Mouse (Mus musculus) embryonic facial prominence, embryonic 10.5 days (tissue): Measurements from ENCODE around the gene Aloxe3. TPM values are rescaled to one million over a fixed set of nuclear protein-coding genes. Genes with fewer than 3 reads are reported as not detected.

Experiments used
- DNase-seq: peaks from one replicate; pipeline ENCODE4 v3.0.0-alpha.2; 2017; ENCODE audit warnings: low spot score
- H3K27ac ChIP-seq: fragments of 300-500 bp; sonication (generic); replicated peaks from 2 replicates; pipeline ENCODE4 v1.5.1; 2016; ENCODE audit warnings: mild to moderate bottlenecking
- H3K27me3 ChIP-seq: fragments of 300-500 bp; sonication (generic); replicated peaks from 2 replicates; pipeline ENCODE4 v1.6.1; 2016; ENCODE audit warnings: low read depth, mild to moderate bottlenecking; ENCODE audit not compliant: poor library complexity, severe bottlenecking
- H3K36me3 ChIP-seq: fragments of 300-500 bp; sonication (generic); replicated peaks from 2 replicates; pipeline ENCODE4 v1.6.1; 2016; ENCODE audit warnings: mild to moderate bottlenecking, moderate library complexity
- H3K4me1 ChIP-seq: fragments of 300-500 bp; sonication (generic); 2 replicates; pipeline ENCODE4 v1.6.1; 2016
- H3K4me3 ChIP-seq: fragments of 300-500 bp; sonication (generic); 2 replicates; pipeline ENCODE4 v1.5.1; 2016; ENCODE audit warnings: mild to moderate bottlenecking, moderate library complexity
- H3K9me3 ChIP-seq: fragments of 300-500 bp; sonication (generic); 2 replicates; pipeline ENCODE4 v1.6.1; 2016; ENCODE audit warnings: mild to moderate bottlenecking
- WGBS: fragments of 180-500 bp; shearing (Covaris S2); methylation state at CpG from one replicate; pipeline ENCODE4 v1.1.7; 2016; 5-methylcytosine and 5-hydroxymethylcytosine counted together
- polyA plus RNA-seq: library from polyadenylated mRNA; unstranded; fragments of >200 nt; fragmentation: Nextera tagmentation; extraction: Ambion mirVana; gene quantifications from 2 replicates; pipeline ENCODE4 v1.2.1, GENCODE M21; 2016

Gene Aloxe3
- polyA plus RNA-seq, 1 experiment from 2014 or later = 0.19 TPM

DNA sequence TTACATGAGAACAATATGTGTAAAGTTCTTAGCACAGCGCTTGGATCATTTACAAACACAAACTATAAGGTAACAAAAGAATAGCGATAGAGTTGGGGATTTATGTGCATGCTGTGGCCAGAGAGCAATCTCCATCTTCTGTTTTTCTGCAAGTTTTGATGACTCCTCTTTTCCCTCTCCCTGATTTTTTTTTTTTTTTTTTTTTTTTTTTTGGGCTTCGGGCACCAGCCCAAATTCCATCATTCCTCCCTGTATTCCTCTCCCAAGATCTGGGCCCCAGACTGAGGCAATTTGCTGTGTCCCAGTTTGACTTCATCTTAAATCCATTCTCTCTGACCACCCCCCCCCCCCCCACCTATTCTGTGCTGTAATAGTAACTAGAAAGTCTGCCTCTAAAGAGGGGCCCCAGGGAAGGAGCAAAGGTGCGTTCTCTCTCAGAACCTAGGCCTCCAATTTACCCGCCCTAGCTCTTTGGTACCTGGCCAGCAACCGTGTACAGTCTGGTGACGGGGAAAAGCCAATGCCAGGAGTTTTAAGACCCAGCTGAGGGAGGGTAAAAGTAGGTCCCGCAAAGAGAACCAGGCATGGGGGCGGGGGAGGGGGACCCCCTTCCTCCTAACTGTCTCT is 29.2 kb upstream of the Aloxe3 start:
- Histone ChIP-seq H3K36me3 (peaks cover 23% of the 10 kb centered on the region), H3K4me1 (peaks cover 68% of the 10 kb centered on the region), H3K27me3 (no peaks in the 10 kb centered on the region), H3K4me3 (peak overlapping the region; percentile 72), H3K27ac (peak overlapping the region; percentile 80), H3K9me3 (no peaks in the 10 kb centered on the region)
- WGBS = 16% methylated on average over 9 of the region's 9 CpGs
- no peak for DNase-seq

DNA sequence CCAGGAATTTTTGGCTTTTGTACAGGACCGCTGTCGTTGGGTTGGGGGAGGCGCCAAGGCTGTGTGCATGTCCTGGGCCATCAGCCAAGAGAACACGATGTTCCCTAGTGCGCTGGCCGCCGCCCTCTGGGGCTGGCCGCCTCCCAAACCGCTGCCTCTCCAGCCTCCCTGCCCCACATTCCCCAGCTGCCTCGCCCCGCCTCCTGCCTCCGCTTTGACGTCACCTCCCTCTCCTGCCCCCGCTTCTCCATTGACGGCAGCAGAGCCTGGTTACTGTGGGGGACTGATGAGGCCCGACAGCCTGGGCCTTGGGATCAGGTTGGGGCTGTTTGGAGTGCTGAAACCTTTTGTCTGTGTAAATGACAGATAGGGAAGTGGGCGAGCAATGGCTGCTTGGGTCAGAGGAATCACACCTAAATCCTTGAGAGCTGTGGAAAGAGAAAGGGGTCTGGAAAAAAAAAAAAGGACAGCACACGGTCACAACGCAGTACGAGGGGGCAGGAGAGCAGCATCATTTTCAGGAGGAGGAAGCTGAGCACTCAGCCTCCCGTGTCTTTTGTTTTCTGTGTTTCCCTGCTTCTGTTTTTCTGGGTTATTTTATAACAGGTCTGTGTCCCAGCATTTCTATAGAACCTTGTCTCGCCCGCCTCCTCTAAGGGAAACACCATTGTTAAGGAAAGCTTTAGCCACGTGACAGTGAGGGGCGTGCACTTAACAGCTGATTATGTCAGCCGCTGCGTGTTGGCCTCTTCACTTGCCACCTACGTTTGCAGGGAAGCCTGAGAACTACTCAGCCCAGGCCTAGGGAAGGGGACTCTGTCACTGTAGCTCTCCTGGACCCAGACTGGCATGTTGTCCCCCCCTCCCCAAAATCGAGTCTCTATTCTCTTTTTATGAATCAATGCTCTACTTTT is 28.5 kb upstream of the Aloxe3 start:
- H3K36me3 ChIP-seq = peaks cover 24% of the 10 kb centered on the region

DNA sequence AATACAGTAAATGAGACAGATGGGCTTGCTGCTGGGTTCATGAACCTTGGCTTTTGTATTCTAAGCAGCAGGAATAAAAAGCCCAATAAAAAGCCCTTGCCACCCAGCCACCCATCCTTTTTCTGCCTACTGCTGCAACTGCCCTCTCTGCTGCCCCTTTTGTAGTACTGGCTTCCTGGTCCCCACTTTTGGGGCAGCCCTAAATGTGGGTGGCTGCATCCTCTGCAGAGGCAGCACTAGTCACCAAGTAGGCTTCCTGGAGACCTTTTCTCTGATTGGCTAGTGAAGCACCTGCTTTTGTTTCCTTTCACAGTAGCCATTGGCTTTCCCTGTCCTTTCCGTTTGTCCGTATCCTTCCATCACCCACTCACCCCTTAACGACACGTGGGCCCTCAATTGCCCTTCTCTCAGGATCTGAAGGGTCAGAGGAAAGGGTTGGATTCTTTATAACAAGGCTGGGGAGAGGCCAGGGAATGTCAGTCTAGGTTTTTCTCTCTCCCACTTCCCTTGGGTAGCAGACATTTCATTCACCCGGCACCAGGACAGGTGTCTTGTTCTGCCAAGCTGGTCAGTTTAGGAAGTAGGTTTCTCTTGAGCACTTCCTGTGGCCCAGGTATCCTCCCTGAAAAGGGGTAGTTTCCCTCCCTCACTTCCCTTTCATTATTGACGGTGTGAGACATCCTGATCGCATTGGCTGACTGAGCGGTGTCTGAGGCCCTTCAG is 27.5 kb upstream of the Aloxe3 start:
- Histone ChIP-seq H3K9me3 (no peaks in the 10 kb centered on the region), H3K4me1 (peaks cover 68% of the 10 kb centered on the region), H3K27ac (peak overlapping the region; percentile 80), H3K4me3 (peak overlapping the region; percentile 72), H3K27me3 (no peaks in the 10 kb centered on the region), H3K36me3 (peaks cover 28% of the 10 kb centered on the region)
- DNase-seq = no peak
- 27% methylated on average over 8 of the region's 8 CpGs for WGBS

More for the DNA sequence above, 28.5 kb upstream of the Aloxe3 start:
- peaks cover 68% of the 10 kb centered on the region for H3K4me1 ChIP-seq
- DNase-seq = peak; percentile 89
- WGBS = 4% methylated on average over 29 of the region's 29 CpGs
- no peaks in the 10 kb centered on the region for H3K9me3 ChIP-seq
- H3K4me3 ChIP-seq = peak overlapping the region; percentile 72
- H3K27me3 ChIP-seq = no peaks in the 10 kb centered on the region
- H3K27ac ChIP-seq = peak overlapping the region; percentile 80

DNA sequence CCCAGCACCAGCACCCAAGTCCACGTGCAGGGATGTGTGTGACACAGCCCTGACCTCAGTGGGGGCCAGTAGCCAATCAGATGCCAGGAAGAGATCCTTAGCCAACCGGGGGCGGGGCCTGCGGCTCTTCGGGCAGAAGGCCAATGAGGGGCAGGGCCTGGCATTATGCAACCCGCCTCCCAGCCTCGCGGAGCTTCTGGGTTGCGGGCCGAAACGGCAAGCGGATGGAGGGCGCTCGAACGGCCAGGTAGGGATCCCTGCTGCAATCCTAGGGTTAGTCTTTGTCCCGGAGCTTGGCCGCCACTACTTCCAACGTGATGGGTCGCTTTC is 27.0 kb upstream of the Aloxe3 start:
- Histone ChIP-seq H3K9me3 (no peaks in the 10 kb centered on the region), H3K36me3 (peaks cover 33% of the 10 kb centered on the region), H3K4me3 (peak overlapping the region; percentile 72), H3K4me1 (peaks cover 68% of the 10 kb centered on the region), H3K27me3 (no peaks in the 10 kb centered on the region), H3K27ac (peak overlapping the region; percentile 80)
- WGBS = 0% methylated on average over 19 of the region's 19 CpGs
- peak; percentile 96 for DNase-seq

DNA sequence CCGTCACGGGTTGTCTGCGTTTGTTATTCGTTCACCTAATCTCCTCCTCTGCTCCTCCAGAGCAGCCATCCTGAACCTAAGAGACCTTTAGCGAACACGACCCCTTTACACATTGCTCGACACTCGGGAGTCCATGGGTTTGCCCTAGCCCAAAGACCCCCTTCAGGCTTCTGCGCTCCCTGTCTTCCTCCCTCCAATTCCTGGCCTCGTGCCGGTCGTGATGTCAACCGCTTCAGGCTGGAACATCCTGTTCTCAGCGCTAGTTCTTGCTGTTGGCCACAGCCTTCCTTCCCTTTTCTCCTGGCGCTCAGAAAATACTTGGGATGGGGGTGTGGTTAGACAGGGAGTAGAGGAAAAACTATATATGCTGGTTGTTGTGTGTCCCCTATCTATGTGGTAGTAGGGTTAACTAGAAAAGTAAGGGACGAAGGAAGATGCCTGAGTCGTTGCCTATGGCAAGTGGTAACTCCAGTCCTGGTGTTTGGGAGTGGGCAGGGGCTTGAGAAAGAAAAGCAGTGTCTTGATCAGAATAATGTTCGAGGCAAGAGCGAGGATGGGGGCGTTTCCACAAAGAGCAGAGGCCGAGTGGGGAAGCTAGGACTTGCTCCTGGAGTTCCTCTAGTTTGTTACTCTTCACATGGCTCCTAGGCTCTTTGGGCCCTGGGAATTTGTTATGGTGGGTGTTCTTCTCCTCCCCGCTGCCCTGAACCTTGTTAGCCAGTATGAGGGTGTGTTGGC is 26.4 kb upstream of the Aloxe3 start:
- H3K36me3 ChIP-seq = peaks cover 39% of the 10 kb centered on the region
- H3K9me3 ChIP-seq = no peaks in the 10 kb centered on the region
- H3K27ac ChIP-seq = peak overlapping the region; percentile 80
- H3K4me1 ChIP-seq = peaks cover 62% of the 10 kb centered on the region
- H3K27me3 ChIP-seq = no peaks in the 10 kb centered on the region
- no peak for DNase-seq
- WGBS = 2% methylated on average over 22 of the region's 22 CpGs
- peak overlapping the region; percentile 72 for H3K4me3 ChIP-seq

DNA sequence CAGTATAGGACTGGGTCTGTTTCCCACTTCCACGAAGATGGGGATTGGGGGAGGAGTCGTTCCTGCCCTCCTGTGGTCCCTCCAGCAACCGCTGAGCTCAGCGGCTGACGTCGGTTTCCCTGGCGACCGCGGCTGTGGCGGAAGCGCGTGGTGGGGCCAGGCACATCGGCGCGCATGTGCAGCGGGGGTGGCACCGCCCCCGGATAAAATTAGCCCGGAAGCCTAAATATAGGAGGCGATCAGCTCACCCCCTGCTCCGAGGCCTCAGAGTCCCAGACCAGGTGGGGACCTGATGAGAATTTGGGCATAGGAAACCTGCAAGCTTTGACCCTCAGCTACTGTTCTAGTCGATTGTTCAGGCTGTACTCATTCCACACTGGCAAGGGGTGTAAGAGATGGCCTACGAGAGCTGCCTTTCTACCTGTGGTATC is 25.8 kb upstream of the Aloxe3 start:
- DNase-seq = peak; percentile 91
- Histone ChIP-seq H3K9me3 (no peaks in the 10 kb centered on the region), H3K4me3 (peak overlapping the region; percentile 72), H3K36me3 (peaks cover 45% of the 10 kb centered on the region), H3K27ac (peak overlapping the region; percentile 80), H3K4me1 (peaks cover 59% of the 10 kb centered on the region), H3K27me3 (no peaks in the 10 kb centered on the region)
- 2% methylated on average over 23 of the region's 23 CpGs for WGBS

DNA sequence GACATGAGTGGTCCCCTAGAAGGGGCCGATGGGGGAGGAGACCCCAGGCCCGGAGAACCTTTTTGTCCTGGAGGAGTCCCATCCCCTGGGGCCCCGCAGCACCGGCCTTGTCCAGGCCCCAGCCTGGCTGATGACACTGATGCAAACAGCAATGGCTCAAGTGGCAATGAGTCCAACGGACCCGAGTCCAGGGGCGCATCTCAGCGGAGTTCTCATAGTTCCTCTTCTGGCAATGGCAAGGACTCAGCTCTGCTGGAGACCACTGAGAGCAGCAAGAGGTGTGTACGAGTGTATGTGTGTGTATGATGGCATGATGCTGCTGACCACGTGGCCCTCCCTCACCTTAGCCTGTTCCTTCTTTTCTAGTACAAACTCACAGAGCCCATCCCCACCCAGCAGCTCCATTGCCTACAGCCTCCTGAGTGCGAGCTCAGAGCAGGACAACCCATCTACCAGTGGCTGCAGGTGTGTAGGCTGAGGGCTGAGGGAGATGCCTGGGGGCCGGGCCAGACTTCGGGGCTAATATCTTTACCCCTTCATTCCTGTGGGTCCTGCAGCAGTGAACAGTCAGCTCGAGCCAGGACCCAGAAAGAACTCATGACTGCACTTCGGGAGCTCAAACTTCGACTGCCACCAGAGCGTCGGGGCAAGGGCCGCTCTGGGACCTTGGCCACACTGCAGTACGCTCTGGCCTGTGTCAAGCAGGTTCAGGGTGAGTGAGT is 24.9 kb upstream of the Aloxe3 start:
- Histone ChIP-seq H3K4me3 (peak overlapping the region; percentile 72), H3K36me3 (peaks cover 54% of the 10 kb centered on the region), H3K9me3 (no peaks in the 10 kb centered on the region), H3K4me1 (peaks cover 52% of the 10 kb centered on the region), H3K27me3 (no peaks in the 10 kb centered on the region), H3K27ac (peak overlapping the region; percentile 80)
- DNase-seq = no peak
- 90% methylated on average over 20 of the region's 20 CpGs for WGBS

DNA sequence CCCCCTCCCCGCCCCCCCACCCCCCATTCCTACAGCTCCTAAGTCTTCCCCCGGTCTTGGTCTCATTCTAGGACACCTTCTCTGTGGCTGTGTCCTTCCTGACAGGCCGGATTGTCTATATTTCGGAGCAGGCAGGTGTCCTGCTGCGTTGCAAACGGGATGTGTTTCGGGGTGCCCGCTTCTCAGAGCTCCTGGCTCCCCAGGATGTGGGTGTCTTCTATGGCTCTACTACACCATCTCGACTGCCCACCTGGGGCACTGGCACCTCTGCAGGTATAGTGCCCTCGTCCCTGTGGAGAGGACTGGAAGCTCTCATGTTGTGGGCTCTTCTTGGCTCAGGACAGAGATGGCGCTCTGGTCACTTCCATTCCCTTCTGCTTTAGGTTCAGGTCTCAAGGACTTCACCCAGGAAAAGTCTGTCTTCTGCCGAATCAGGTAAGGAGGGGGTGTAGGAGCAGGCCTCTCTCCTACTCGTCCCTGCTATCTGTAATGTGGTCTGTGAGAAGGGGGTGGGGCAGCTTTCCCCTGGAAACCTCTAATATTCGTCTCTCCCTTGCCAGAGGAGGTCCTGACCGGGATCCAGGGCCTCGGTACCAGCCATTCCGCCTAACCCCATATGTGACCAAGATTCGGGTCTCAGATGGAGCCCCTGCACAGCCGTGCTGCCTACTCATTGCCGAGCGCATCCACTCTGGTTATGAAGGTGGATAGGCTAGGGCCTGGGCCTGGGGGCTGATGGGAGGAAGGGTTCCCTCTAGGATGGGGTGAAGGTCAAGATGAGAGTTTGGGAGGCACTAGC is 23.9 kb upstream of the Aloxe3 start:
- Histone ChIP-seq H3K27me3 (no peaks in the 10 kb centered on the region), H3K9me3 (no peaks in the 10 kb centered on the region), H3K4me1 (peaks cover 42% of the 10 kb centered on the region), H3K27ac (no peak overlapping the region), H3K4me3 (no peak overlapping the region; the same call in 1 of the 2 replicates), H3K36me3 (peaks cover 64% of the 10 kb centered on the region)
- 89% methylated on average over 21 of the region's 21 CpGs for WGBS
- no peak for DNase-seq

DNA sequence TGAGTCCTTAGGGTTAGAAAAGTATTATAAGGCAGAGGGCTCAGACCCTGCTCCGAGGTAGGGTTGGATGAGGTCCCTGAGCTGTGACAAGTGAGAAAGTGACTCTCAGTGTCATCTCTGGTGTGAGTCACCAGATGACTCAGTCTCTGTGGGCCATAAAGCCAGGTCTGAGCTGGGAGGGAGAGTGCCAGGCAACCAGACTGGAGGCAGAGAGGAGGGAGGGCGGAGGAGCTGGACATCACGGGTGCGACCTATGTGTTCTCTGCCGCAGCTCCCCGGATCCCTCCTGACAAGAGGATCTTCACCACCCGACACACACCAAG is 23.3 kb upstream of the Aloxe3 start:
- Histone ChIP-seq H3K27ac (no peak overlapping the region), H3K36me3 (peaks cover 69% of the 10 kb centered on the region), H3K4me1 (peaks cover 36% of the 10 kb centered on the region), H3K27me3 (no peaks in the 10 kb centered on the region), H3K4me3 (no peak overlapping the region), H3K9me3 (no peaks in the 10 kb centered on the region)
- 92% methylated on average over 7 of the region's 7 CpGs for WGBS
- DNase-seq = no peak

DNA sequence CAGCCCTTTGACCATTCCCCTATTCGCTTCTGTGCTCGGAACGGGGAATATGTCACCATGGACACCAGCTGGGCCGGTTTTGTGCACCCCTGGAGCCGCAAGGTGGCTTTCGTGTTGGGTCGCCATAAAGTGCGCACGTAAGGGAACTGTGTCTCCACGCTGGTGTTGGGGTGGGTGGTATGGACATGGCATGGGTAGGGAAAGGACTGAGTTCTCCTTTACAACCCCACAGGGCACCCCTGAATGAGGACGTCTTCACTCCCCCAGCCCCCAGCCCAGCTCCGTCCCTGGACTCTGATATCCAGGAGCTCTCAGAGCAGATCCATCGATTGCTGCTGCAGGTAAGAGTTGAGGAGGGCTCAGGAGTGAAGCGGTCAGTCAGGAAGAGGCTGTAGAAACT is 22.6 kb upstream of the Aloxe3 start:
- peaks cover 77% of the 10 kb centered on the region for H3K36me3 ChIP-seq
- WGBS = 94% methylated on average over 14 of the region's 14 CpGs

More for the DNA sequence above, 22.6 kb upstream of the Aloxe3 start:
- Histone ChIP-seq H3K27ac (no peak overlapping the region), H3K4me1 (peaks cover 28% of the 10 kb centered on the region), H3K27me3 (no peaks in the 10 kb centered on the region), H3K9me3 (no peaks in the 10 kb centered on the region), H3K4me3 (no peak overlapping the region)
- DNase-seq = no peak
